Mouse (Mus musculus) left cerebral cortex, postnatal 4 days (tissue): ENCODE data around the gene Ptpn6. TPM values are rescaled to one million over a fixed set of nuclear protein-coding genes. Genes with fewer than 3 reads are reported as not detected.
A peak's percentile ranks its signal among the peaks of the same experiment; 100 is the strongest.

Experiments
- DNase-seq: peaks from one replicate; pipeline ENCODE4 v3.0.0-alpha.2; 2022
- intact Hi-C: fragments of 180-260 bp; cut with DNase I; formaldehyde crosslinking; loops from one replicate; pipeline ENCODE4 v1.15.1; 2025
- total RNA-seq, 2 experiments: library from RNA; stranded (reverse); gene quantifications; 2 replicates each; pipeline ENCODE4 v1.2.3; 2021

Ptpn6 gene
- total RNA-seq, result 1 to 10 TPM; 3.3 to 9.2 TPM

GRCm38 (mm10) chr6:124738511-124739023, at the start of gene Ptpn6:
TSS of gene Ptpn6 (minus strand) at chr6:124738714.
- intact Hi-C loops, result no loop called here
- DNase-seq, result no peak

GRCm38 (mm10) chr6:124787722-124788121, 49.2 kb upstream of the Ptpn6 start:
- DNase-seq, result no peak
- intact Hi-C loops, result no loop called here

GRCm38 (mm10) chr6:124786756-124787420, 48.4 kb upstream of the Ptpn6 start:
- intact Hi-C loops, result no loop called here
- DNase-seq, result no peak

GRCm38 (mm10) chr6:124782436-124782835, 43.9 kb upstream of the Ptpn6 start:
- intact Hi-C loops, result no loop called here
- DNase-seq, result no peak

- intact Hi-C loops, result no loop called here
Observed at GRCm38 (mm10) chr6:124780917-124781316, 42.4 kb upstream of the Ptpn6 start.

GRCm38 (mm10) chr6:124779984-124780416, 41.5 kb upstream of the Ptpn6 start:
- DNase-seq, result no peak
- intact Hi-C loops, result no loop called here

More at GRCm38 (mm10) chr6:124780917-124781316, 42.4 kb upstream of the Ptpn6 start:
- DNase-seq, result no peak

- DNase-seq, result peak; percentile 39
- intact Hi-C loops, result no loop called here
Observed at GRCm38 (mm10) chr6:124779222-124779983, 40.9 kb upstream of the Ptpn6 start, which contains the start of gene Lrrc23. TSS of gene Lrrc23 (minus strand) at chr6:124779727.

- no peak for DNase-seq
- intact Hi-C loops, result no loop called here
Observed at GRCm38 (mm10) chr6:124770511-124770910, 32.0 kb upstream of the Ptpn6 start.

- intact Hi-C loops, result no loop called here
- no peak for DNase-seq
Observed at GRCm38 (mm10) chr6:124770013-124770412, 31.5 kb upstream of the Ptpn6 start.

- intact Hi-C loops, result no loop called here
- DNase-seq, result peak; percentile 75
Observed at GRCm38 (mm10) chr6:124769101-124769765, 30.7 kb upstream of the Ptpn6 start, which contains the start of gene Eno2. TSS of gene Eno2 (minus strand) at chr6:124769673.

- intact Hi-C loops, result no loop called here
- DNase-seq, result no peak
Observed at GRCm38 (mm10) chr6:124768704-124769044, 30.2 kb upstream of the Ptpn6 start.

GRCm38 (mm10) chr6:124767920-124768703, 29.6 kb upstream of the Ptpn6 start:
- intact Hi-C loops, result no loop called here
- DNase-seq, result no peak

- intact Hi-C loops, result no loop called here
- no peak for DNase-seq
Observed at GRCm38 (mm10) chr6:124767536-124767919, 29.0 kb upstream of the Ptpn6 start.

- intact Hi-C loops, result no loop called here
- DNase-seq, result no peak
Observed at GRCm38 (mm10) chr6:124765951-124766350, 27.4 kb upstream of the Ptpn6 start.

- peak; percentile 86 for DNase-seq
- intact Hi-C loops, result loop anchor here (5.0 kb wide), 1 partner anchor 48 kb away; the partner anchor contains the start of gene Spsb2
Observed at GRCm38 (mm10) chr6:124759259-124759658, 20.7 kb upstream of the Ptpn6 start.

GRCm38 (mm10) chr6:124758849-124759232, 20.3 kb upstream of the Ptpn6 start:
- DNase-seq, result no peak
- intact Hi-C loops, result loop anchor here (5.0 kb wide), 1 partner anchor 48 kb away; the partner anchor contains the start of gene Spsb2

- DNase-seq, result peak; percentile 67
- intact Hi-C loops, result loop anchor here (5.0 kb wide), 1 partner anchor 49 kb away; the partner anchor contains the start of gene Spsb2
Observed at GRCm38 (mm10) chr6:124757909-124758848, 19.7 kb upstream of the Ptpn6 start.

- intact Hi-C loops, result loop anchor here (5.0 kb wide), 1 partner anchor 50 kb away; the partner anchor contains the start of gene Spsb2
- no peak for DNase-seq
Observed at GRCm38 (mm10) chr6:124757351-124757880, 18.9 kb upstream of the Ptpn6 start.
